Mouse (Mus musculus): ENCODE measurements around the gene Slc48a1. TPM values are rescaled to one million over a fixed set of nuclear protein-coding genes. Genes with fewer than 3 reads are reported as not detected.
A peak's percentile ranks its signal among the peaks of the same experiment; 100 is the strongest.

The Slc48a1 gene
- polyA plus RNA-seq (2012; rRNA removed), result 129 and 133 TPM in 2 replicates

- Histone ChIP-seq H3K4me3 (replicated peaks; ENCODE audit: insufficient read depth, low read depth, low read length) (no peak within 1 kb of the TSS), H3K4me1 (ENCODE audit: control insufficient read depth, insufficient read depth, low read length) (no peaks in the 10 kb centered on the region), H3K27me3 (ENCODE audit: control insufficient read depth, insufficient read depth, low read length) (no peaks in the 10 kb centered on the region), H3K27ac (ENCODE audit: insufficient read depth, low read length) (no peak within 1 kb of the TSS)
- no peak for TF ChIP-seq POLR2A (IDR thresholded peaks at IDR 0.05; ENCODE audit: borderline replicate concordance, insufficient read depth, low read length)
- no peak for TF ChIP-seq CTCF (IDR thresholded peaks at IDR 0.05; ENCODE audit: borderline replicate concordance, insufficient read depth, low read depth, low read length)
- DNase-seq, result no peak
- 88% methylated on average over 8 of the region's 8 CpGs for WGBS
These were observed at the start of gene Slc48a1 for GRCm38 (mm10) chr15:97778311-97779098. Gene Slc48a1, plus strand, starts transcription at chr15:97778520.

GRCm38 (mm10) chr15:97728804-97729203, 49.5 kb upstream of the Slc48a1 start:
- 63% methylated on average over 7 of the region's 7 CpGs for WGBS
- Histone ChIP-seq H3K4me1 (ENCODE audit: control insufficient read depth, insufficient read depth, low read length) (peaks cover 14% of the 10 kb centered on the region), H3K27ac (ENCODE audit: insufficient read depth, low read length) (no peak overlapping the region), H3K4me3 (replicated peaks; ENCODE audit: insufficient read depth, low read depth, low read length) (no peak overlapping the region), H3K27me3 (ENCODE audit: control insufficient read depth, insufficient read depth, low read length) (no peaks in the 10 kb centered on the region)
- DNase-seq, result peak in 1 of 2 experiments; percentile 26
- no peak for TF ChIP-seq POLR2A (IDR thresholded peaks at IDR 0.05; ENCODE audit: borderline replicate concordance, insufficient read depth, low read length)
- TF ChIP-seq CTCF (IDR thresholded peaks at IDR 0.05; ENCODE audit: borderline replicate concordance, insufficient read depth, low read depth, low read length), result no peak

GRCm38 (mm10) chr15:97730365-97730764, 48.0 kb upstream of the Slc48a1 start:
- WGBS, result 70% methylated on average over 6 of the region's 6 CpGs
- H3K27me3 ChIP-seq (ENCODE audit: control insufficient read depth, insufficient read depth, low read length), result no peaks in the 10 kb centered on the region
- no peaks in the 10 kb centered on the region for H3K4me1 ChIP-seq (ENCODE audit: control insufficient read depth, insufficient read depth, low read length)
- H3K4me3 ChIP-seq (replicated peaks; ENCODE audit: insufficient read depth, low read depth, low read length), result no peak overlapping the region
- DNase-seq, result no peak
- H3K27ac ChIP-seq (ENCODE audit: insufficient read depth, low read length), result no peak overlapping the region
- no peak for TF ChIP-seq CTCF (IDR thresholded peaks at IDR 0.05; ENCODE audit: borderline replicate concordance, insufficient read depth, low read depth, low read length)
- TF ChIP-seq POLR2A (IDR thresholded peaks at IDR 0.05; ENCODE audit: borderline replicate concordance, insufficient read depth, low read length), result no peak

GRCm38 (mm10) chr15:97731111-97731510, 47.2 kb upstream of the Slc48a1 start, which contains the start of gene Endou:
Gene Endou, minus strand, starts transcription at chr15:97731339.
- Histone ChIP-seq H3K27ac (ENCODE audit: insufficient read depth, low read length) (no peak within 1 kb of the TSS), H3K4me1 (ENCODE audit: control insufficient read depth, insufficient read depth, low read length) (no peaks in the 10 kb centered on the region), H3K4me3 (replicated peaks; ENCODE audit: insufficient read depth, low read depth, low read length) (no peak within 1 kb of the TSS), H3K27me3 (ENCODE audit: control insufficient read depth, insufficient read depth, low read length) (no peaks in the 10 kb centered on the region)
- 96% methylated on average over 8 of the region's 8 CpGs for WGBS
- DNase-seq, result no peak
- no peak for TF ChIP-seq POLR2A (IDR thresholded peaks at IDR 0.05; ENCODE audit: borderline replicate concordance, insufficient read depth, low read length)
- no peak for TF ChIP-seq CTCF (IDR thresholded peaks at IDR 0.05; ENCODE audit: borderline replicate concordance, insufficient read depth, low read depth, low read length)

- no peak for TF ChIP-seq CTCF (IDR thresholded peaks at IDR 0.05; ENCODE audit: borderline replicate concordance, insufficient read depth, low read depth, low read length)
- TF ChIP-seq POLR2A (IDR thresholded peaks at IDR 0.05; ENCODE audit: borderline replicate concordance, insufficient read depth, low read length), result no peak
These were observed 46.3 kb upstream of the Slc48a1 start for GRCm38 (mm10) chr15:97731988-97732387.

GRCm38 (mm10) chr15:97738923-97739322, 39.4 kb upstream of the Slc48a1 start:
- WGBS, result 92% methylated on average over 7 of the region's 7 CpGs
- H3K27ac ChIP-seq (ENCODE audit: insufficient read depth, low read length), result no peak overlapping the region
- no peak overlapping the region for H3K4me3 ChIP-seq (replicated peaks; ENCODE audit: insufficient read depth, low read depth, low read length)
- no peak for TF ChIP-seq CTCF (IDR thresholded peaks at IDR 0.05; ENCODE audit: borderline replicate concordance, insufficient read depth, low read depth, low read length)
- TF ChIP-seq POLR2A (IDR thresholded peaks at IDR 0.05; ENCODE audit: borderline replicate concordance, insufficient read depth, low read length), result no peak
- no peaks in the 10 kb centered on the region for H3K4me1 ChIP-seq (ENCODE audit: control insufficient read depth, insufficient read depth, low read length)
- DNase-seq, result no peak
- no peaks in the 10 kb centered on the region for H3K27me3 ChIP-seq (ENCODE audit: control insufficient read depth, insufficient read depth, low read length)

More at GRCm38 (mm10) chr15:97731988-97732387, 46.3 kb upstream of the Slc48a1 start:
- H3K4me1 ChIP-seq (ENCODE audit: control insufficient read depth, insufficient read depth, low read length), result no peaks in the 10 kb centered on the region
- no peak overlapping the region for H3K27ac ChIP-seq (ENCODE audit: insufficient read depth, low read length)
- 71% methylated on average over 11 of the region's 11 CpGs for WGBS
- H3K4me3 ChIP-seq (replicated peaks; ENCODE audit: insufficient read depth, low read depth, low read length), result no peak overlapping the region
- H3K27me3 ChIP-seq (ENCODE audit: control insufficient read depth, insufficient read depth, low read length), result no peaks in the 10 kb centered on the region
- no peak for DNase-seq

GRCm38 (mm10) chr15:97740283-97740732, 38.0 kb upstream of the Slc48a1 start:
- no peak overlapping the region for H3K4me3 ChIP-seq (replicated peaks; ENCODE audit: insufficient read depth, low read depth, low read length)
- H3K4me1 ChIP-seq (ENCODE audit: control insufficient read depth, insufficient read depth, low read length), result no peaks in the 10 kb centered on the region
- TF ChIP-seq POLR2A (IDR thresholded peaks at IDR 0.05; ENCODE audit: borderline replicate concordance, insufficient read depth, low read length), result no peak
- no peak for TF ChIP-seq CTCF (IDR thresholded peaks at IDR 0.05; ENCODE audit: borderline replicate concordance, insufficient read depth, low read depth, low read length)
- no peak overlapping the region for H3K27ac ChIP-seq (ENCODE audit: insufficient read depth, low read length)
- DNase-seq, result no peak
- 83% methylated on average over 9 of the region's 9 CpGs for WGBS
- no peaks in the 10 kb centered on the region for H3K27me3 ChIP-seq (ENCODE audit: control insufficient read depth, insufficient read depth, low read length)

GRCm38 (mm10) chr15:97741662-97742061, 36.7 kb upstream of the Slc48a1 start:
- 52% methylated on average over 12 of the region's 12 CpGs for WGBS
- Histone ChIP-seq H3K27ac (ENCODE audit: insufficient read depth, low read length) (no peak overlapping the region), H3K4me3 (replicated peaks; ENCODE audit: insufficient read depth, low read depth, low read length) (no peak overlapping the region), H3K4me1 (ENCODE audit: control insufficient read depth, insufficient read depth, low read length) (no peaks in the 10 kb centered on the region), H3K27me3 (ENCODE audit: control insufficient read depth, insufficient read depth, low read length) (no peaks in the 10 kb centered on the region)
- TF ChIP-seq CTCF (IDR thresholded peaks at IDR 0.05; ENCODE audit: borderline replicate concordance, insufficient read depth, low read depth, low read length) (no peak), POLR2A (IDR thresholded peaks at IDR 0.05; ENCODE audit: borderline replicate concordance, insufficient read depth, low read length) (no peak)
- DNase-seq, result no peak
